Mouse (Mus musculus) CD4-positive, CD25-positive, alpha-beta regulatory T cell, adult 4 months (primary cell): ENCODE results near the gene Gm29094. TPM values are rescaled to one million over a fixed set of nuclear protein-coding genes. Genes with fewer than 3 reads are reported as not detected.
"Not testable (repeated sequence)": the region's sequence is repeated elsewhere in the genome, so short reads cannot be mapped to it uniquely, and the experiment has no call there.

ENCODE experiments used
- ATAC-seq: one replicate; pipeline ENCODE4 v1.8.0; 2017
- polyA plus RNA-seq, 2 experiments: library from polyadenylated mRNA; unstranded; fragments of 100-300 nt; shearing (Covaris generic); gene quantifications; one replicate each; pipeline ENCODE4 v1.2.1; 2017

The Gm29094 gene
- polyA plus RNA-seq: 10 to 100 TPM in 1 of 2 experiments, 1 to 10 TPM in 1; 5.8 to 38.9 TPM

- peak; percentile 79 for ATAC-seq
These were observed at the start of gene Gm29094, which contains the start of gene Bcl2a1b for GRCm38 (mm10) chr9:89198969-89199416. TSS of gene Gm29094 (plus strand) at chr9:89199379. TSS of gene Bcl2a1b (plus strand) at chr9:89199209.

- not testable (repeated sequence) for ATAC-seq
These were observed 26.6 kb upstream of the Gm29094 start for GRCm38 (mm10) chr9:89172539-89172938.

- ATAC-seq: peak; percentile 91
These were observed 20.3 kb upstream of the Gm29094 start for GRCm38 (mm10) chr9:89178833-89179232.

- ATAC-seq: peak; percentile 56
These were observed 19.7 kb upstream of the Gm29094 start for GRCm38 (mm10) chr9:89179469-89179868.

- ATAC-seq: not testable (repeated sequence)
These were observed 12.2 kb upstream of the Gm29094 start for GRCm38 (mm10) chr9:89187006-89187405.

- not testable (repeated sequence) for ATAC-seq
These were observed 3.7 kb upstream of the Gm29094 start for GRCm38 (mm10) chr9:89195483-89195882.

- not testable (repeated sequence) for ATAC-seq
These were observed 1.7 kb upstream of the Gm29094 start for GRCm38 (mm10) chr9:89197509-89197908.

- ATAC-seq: peak; percentile 15
These were observed 830 bp upstream of the Gm29094 start for GRCm38 (mm10) chr9:89198349-89198748.

- ATAC-seq: peak; percentile 8
These were observed 3.1 kb downstream of the Gm29094 start for GRCm38 (mm10) chr9:89202256-89202655.

- peak; percentile 51 for ATAC-seq
These were observed 9.8 kb downstream of the Gm29094 start for GRCm38 (mm10) chr9:89208939-89209338.

GRCm38 (mm10) chr9:89210353-89211064, 11.3 kb downstream of the Gm29094 start, which contains the start of gene Mthfs:
TSS of gene Mthfs (plus strand) at chr9:89210676.
- peak; percentile 45 for ATAC-seq

- peak; percentile 79 for ATAC-seq
These were observed 12.1 kb downstream of the Gm29094 start for GRCm38 (mm10) chr9:89211065-89211858.

GRCm38 (mm10) chr9:89212428-89212827, 13.2 kb downstream of the Gm29094 start:
- peak; percentile 57 for ATAC-seq

GRCm38 (mm10) chr9:89218174-89218573, 19.0 kb downstream of the Gm29094 start:
- not testable (repeated sequence) for ATAC-seq

- not testable (repeated sequence) for ATAC-seq
These were observed 20.5 kb downstream of the Gm29094 start for GRCm38 (mm10) chr9:89219668-89220067.

GRCm38 (mm10) chr9:89220704-89221287, 21.6 kb downstream of the Gm29094 start:
- peak; percentile 80 for ATAC-seq

- no peak for ATAC-seq
These were observed 26.9 kb downstream of the Gm29094 start for GRCm38 (mm10) chr9:89226071-89226470.

- ATAC-seq: no peak
These were observed 28.9 kb downstream of the Gm29094 start for GRCm38 (mm10) chr9:89228122-89228521.

- ATAC-seq: peak; percentile 62
These were observed 31.8 kb downstream of the Gm29094 start for GRCm38 (mm10) chr9:89230897-89231497.

- not testable (repeated sequence) for ATAC-seq
These were observed 38.0 kb downstream of the Gm29094 start for GRCm38 (mm10) chr9:89237131-89237530.

- ATAC-seq: peak; percentile 82
These were observed 39.9 kb downstream of the Gm29094 start for GRCm38 (mm10) chr9:89238976-89239505.

- ATAC-seq: not testable (repeated sequence)
These were observed 41.4 kb downstream of the Gm29094 start for GRCm38 (mm10) chr9:89240516-89241019.
